Mouse (Mus musculus): ENCODE measurements at regions not wholly inside any gene's neighbourhood (a gene's known extent, or its start where the extent isn't known, plus 50 kb on each side); places are given as distances from the start of the nearest gene placed in this dataset.

- TF ChIP-seq CTCF (IDR thresholded peaks at IDR 0.05; ENCODE audit: borderline replicate concordance, insufficient read depth, low read length) (no peak), POLR2A (IDR thresholded peaks at IDR 0.05; ENCODE audit: low read depth, low read length) (no peak)
Measured at GRCm38 (mm10) chr6:52091445-52091844, 66.7 kb downstream of the Hoxa1 start.

Measured in embryonic fibroblast, embryonic 13.5 days (primary cell).